Mouse (Mus musculus) embryonic facial prominence, embryonic 12.5 days (tissue): Measurements from ENCODE around the gene Fbxo10. TPM values are rescaled to one million over a fixed set of nuclear protein-coding genes. Genes with fewer than 3 reads are reported as not detected.
"Not testable (repeated sequence)": the region's sequence is repeated elsewhere in the genome, so short reads cannot be mapped to it uniquely, and the experiment has no call there.

Experiments used
- ATAC-seq: fragments of 200-750 bp; cut with Nextera tagmentation; 2 replicates; pipeline ENCODE4 v1.8.0; 2017; ENCODE audit not compliant: insufficient number of reproducible peaks, insufficient read depth, low FRiP score, low TSS enrichment
- H3K27ac ChIP-seq: fragments of 300-500 bp; sonication (generic); 2 replicates; pipeline ENCODE4 v1.5.1; 2016; ENCODE audit warnings: mild to moderate bottlenecking
- H3K27me3 ChIP-seq: fragments of 300-500 bp; sonication (generic); 2 replicates; pipeline ENCODE4 v1.6.1; 2016; ENCODE audit warnings: mild to moderate bottlenecking, moderate library complexity
- H3K36me3 ChIP-seq: fragments of 300-500 bp; sonication (generic); 2 replicates; pipeline ENCODE4 v1.6.1; 2016; ENCODE audit warnings: mild to moderate bottlenecking
- H3K4me1 ChIP-seq: fragments of 300-500 bp; sonication (generic); 2 replicates; pipeline ENCODE4 v1.6.1; 2016
- H3K4me2 ChIP-seq: fragments of 300-500 bp; sonication (generic); replicated peaks from 2 replicates; pipeline ENCODE4 v1.6.1; 2016; ENCODE audit warnings: mild to moderate bottlenecking, moderate library complexity
- H3K4me3 ChIP-seq: fragments of 300-500 bp; sonication (generic); 2 replicates; pipeline ENCODE4 v1.5.1; 2016; ENCODE audit warnings: mild to moderate bottlenecking
- H3K9ac ChIP-seq: fragments of 300-500 bp; sonication (generic); 2 replicates; pipeline ENCODE4 v1.6.1; 2016; ENCODE audit warnings: mild to moderate bottlenecking, moderate library complexity
- H3K9me3 ChIP-seq: fragments of 300-500 bp; sonication (generic); 2 replicates; pipeline ENCODE4 v1.6.1; 2016; ENCODE audit warnings: mild to moderate bottlenecking, moderate library complexity
- WGBS: fragments of 180-500 bp; shearing (Covaris S2); methylation state at CpG from one replicate; pipeline ENCODE4 v1.1.7; 2016; 5-methylcytosine and 5-hydroxymethylcytosine counted together
- polyA plus RNA-seq: library from polyadenylated mRNA; unstranded; fragments of >200 nt; fragmentation: Nextera tagmentation; extraction: Ambion mirVana; gene quantifications from 2 replicates; pipeline ENCODE4 v1.2.1, GENCODE M21; 2016

Fbxo10 gene
- polyA plus RNA-seq, 1 experiment from 2014 or later: 18.5 TPM

GRCm38 (mm10) chr4:44993179-44993578 lies 91.2 kb downstream of the Fbxo10 start:
- not testable (repeated sequence) for H3K9ac ChIP-seq, ATAC-seq, H3K4me1 ChIP-seq, H3K27ac ChIP-seq, H3K9me3 ChIP-seq, H3K4me2 ChIP-seq, H3K4me3 ChIP-seq, H3K27me3 ChIP-seq
- WGBS: 89% methylated on average over 14 of the region's 14 CpGs
- peaks cover 52% of the 10 kb centered on the region for H3K36me3 ChIP-seq

- H3K4me3 ChIP-seq, H3K27me3 ChIP-seq, H3K4me1 ChIP-seq, H3K4me2 ChIP-seq, ATAC-seq, H3K9ac ChIP-seq, H3K27ac ChIP-seq, H3K9me3 ChIP-seq: not testable (repeated sequence)
- 90% methylated on average over 11 of the region's 11 CpGs for WGBS
- H3K36me3 ChIP-seq: peaks cover 59% of the 10 kb centered on the region
These were observed 92.1 kb downstream of the Fbxo10 start for GRCm38 (mm10) chr4:44992330-44992729.

- no peak for ATAC-seq
- 88% methylated on average over 5 of the region's 5 CpGs for WGBS
- H3K9ac ChIP-seq: no peak overlapping the region
- H3K27me3 ChIP-seq: no peaks in the 10 kb centered on the region
- no peaks in the 10 kb centered on the region for H3K9me3 ChIP-seq
- no peaks in the 10 kb centered on the region for H3K4me1 ChIP-seq
- H3K4me2 ChIP-seq: no peak overlapping the region
- H3K36me3 ChIP-seq: peaks cover 60% of the 10 kb centered on the region
- H3K27ac ChIP-seq: no peak overlapping the region
- no peak overlapping the region for H3K4me3 ChIP-seq
These were observed 93.8 kb downstream of the Fbxo10 start for GRCm38 (mm10) chr4:44990560-44990959.

Other genes starting within 250 kb of the Fbxo10 start
- 46.9 and 50.6 TPM in 2 replicates for gene Grhpr, start 103.2 kb downstream of the Fbxo10 start, polyA plus RNA-seq
- gene Zbtb5, start 72.2 kb downstream of the Fbxo10 start, polyA plus RNA-seq: 38.7 TPM in 2 replicates
- gene Polr1e, start 66.0 kb downstream of the Fbxo10 start, polyA plus RNA-seq: 47.8 and 48.9 TPM in 2 replicates
- 195 and 207 TPM in 2 replicates for gene Tomm5, start 23.5 kb upstream of the Fbxo10 start, polyA plus RNA-seq
- gene Frmpd1, start 100.3 kb upstream of the Fbxo10 start, polyA plus RNA-seq: 2.5 and 3.8 TPM in 2 replicates
- 19.4 and 20.5 TPM in 2 replicates for gene Trmt10b, start 212.5 kb upstream of the Fbxo10 start, polyA plus RNA-seq